Mouse (Mus musculus) 3134 (cell line): ENCODE data around the gene Fetub.

Experiments
- DNase-seq: peaks from one replicate; pipeline ENCODE4 v3.0.0-alpha.2; 2011; ENCODE audit warnings: low spot score; ENCODE audit not compliant: insufficient read length; ENCODE audit errors: extremely low read depth

Fetub gene

DNA sequence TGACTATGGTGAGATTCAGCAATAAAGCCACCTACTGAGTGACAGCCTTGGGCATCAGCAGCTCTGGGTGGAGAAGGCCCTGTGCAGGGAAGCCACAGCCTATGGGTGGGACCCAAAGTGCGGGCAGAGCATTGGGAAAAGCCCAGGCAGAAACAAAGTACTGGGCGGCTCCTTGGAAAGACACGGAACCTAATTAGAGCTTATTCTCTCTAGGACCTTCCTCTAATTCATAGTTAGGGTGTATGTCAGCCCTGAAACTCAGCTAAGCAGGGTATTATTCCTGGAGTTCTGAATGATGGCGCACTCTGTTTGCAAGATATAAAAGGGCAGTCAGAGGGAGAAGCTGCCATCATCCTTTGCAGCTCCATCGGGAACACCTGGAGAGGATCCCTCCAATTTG is at the start of gene Fetub:
Gene Fetub, plus strand, starts transcription at position 301 of the 400 bp plus-strand sequence.
- no peak for DNase-seq

DNA sequence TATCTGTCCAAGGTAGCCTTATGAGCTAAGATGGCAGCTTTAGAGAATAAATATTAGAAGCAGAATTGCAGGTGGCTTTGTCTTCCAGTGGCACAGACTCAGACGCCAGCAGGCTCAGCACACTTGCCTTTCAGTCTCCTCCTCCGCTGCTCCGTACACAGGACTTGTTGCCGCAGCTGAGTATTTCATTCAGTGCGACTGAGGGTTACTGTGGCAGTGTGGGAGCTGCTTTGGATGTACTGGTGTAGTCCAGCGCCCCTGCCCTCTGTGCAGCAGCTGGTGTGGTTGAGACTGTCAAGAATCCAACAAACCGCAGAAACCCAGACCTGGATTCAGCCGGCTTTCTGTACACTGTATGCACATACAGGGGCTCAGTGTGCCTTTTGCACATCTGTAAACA is 45.7 kb upstream of the Fetub start:
- DNase-seq, result no peak

DNA sequence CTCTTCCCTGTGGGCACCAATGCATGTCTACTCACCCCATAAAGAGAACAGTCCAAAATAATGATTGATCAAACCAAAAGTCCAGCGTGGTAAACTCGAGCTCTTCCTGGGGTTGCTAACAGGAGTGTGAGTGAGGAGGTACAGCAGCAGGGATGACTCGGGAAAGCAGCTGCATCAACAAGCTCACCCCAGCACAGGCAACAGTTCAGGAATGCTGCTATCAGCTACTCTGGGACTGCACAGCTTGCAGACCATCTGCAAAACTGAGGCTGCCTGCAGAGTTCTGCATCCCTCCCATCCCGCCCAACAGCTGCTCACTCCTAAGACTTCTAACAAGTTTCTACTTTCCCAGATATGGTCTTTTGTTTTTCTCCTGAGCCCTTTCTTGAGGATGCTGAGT is 44.8 kb upstream of the Fetub start:
- DNase-seq, result no peak

DNA sequence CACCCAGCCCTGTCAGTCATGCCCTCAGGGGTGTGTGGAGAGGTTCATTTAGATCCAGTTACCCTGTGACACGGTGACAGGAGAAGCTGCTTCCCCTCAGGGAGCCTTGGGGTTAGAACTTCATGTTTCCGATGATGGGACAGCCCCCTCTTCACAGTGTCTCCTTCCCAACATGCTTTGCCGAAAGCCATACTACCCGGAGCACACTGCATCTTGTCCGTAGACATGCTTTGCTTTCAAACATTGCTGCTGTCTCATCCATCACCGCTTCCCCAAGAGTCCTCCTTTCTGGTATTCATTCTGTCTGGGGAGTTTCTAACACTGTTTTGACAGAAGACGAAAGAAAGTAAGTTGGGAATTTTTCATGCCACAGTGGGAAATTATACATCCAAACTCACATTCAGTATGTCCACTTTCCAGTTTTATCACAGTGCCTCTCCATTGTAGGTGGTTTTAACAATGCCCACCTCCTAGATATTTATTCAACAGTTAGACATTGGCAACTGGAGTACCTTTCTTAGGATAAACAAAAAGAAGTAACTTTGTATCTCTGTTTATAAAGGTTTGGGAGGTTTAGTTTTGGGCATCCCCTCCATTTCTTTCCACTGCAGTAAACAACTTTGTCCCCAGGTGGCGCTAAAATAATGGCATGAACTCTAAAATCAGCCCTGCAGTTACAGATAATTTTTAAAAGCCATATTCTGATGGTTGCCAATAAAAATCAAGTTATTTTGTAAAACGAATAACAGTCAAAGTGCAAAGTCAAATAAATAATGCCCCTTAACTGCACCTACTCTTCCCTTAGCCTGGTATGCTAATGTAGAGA is 41.7 kb upstream of the Fetub start:
- DNase-seq, result no peak

DNA sequence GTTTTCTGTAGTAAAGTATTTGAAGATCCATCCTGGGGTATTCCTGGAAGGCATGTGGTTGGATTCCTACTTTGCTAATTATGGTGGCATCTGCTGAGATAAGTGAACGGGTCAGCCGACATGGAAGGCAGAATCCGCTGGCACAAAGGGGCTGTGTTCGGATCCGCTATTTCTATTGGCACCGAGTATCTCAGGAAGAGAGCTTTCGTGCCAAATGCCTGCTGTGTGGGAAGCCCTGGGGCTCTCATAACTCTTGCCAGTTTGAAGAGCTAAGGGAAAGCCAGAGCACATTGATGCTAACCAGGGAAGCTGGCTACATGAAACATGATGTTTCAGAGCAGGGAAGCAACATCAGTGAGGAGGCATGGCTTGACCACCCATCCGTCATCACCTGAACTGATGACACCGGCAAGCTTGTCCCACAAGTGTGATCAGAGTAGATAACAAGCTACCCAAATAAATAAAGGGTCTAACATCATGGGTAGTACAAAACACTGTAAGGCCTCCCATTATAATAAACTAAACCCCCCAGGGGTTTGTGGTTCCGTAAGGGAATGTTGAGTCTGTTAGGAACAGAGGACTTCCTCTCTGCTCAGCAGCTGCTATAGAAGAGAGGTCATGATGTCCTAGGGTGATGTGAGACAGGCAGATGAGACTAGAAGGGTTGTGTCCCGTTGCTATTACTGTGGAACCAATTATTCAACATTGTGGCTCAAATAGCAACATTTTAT is 40.3 kb upstream of the Fetub start:
- peak; percentile 45 for DNase-seq

DNA sequence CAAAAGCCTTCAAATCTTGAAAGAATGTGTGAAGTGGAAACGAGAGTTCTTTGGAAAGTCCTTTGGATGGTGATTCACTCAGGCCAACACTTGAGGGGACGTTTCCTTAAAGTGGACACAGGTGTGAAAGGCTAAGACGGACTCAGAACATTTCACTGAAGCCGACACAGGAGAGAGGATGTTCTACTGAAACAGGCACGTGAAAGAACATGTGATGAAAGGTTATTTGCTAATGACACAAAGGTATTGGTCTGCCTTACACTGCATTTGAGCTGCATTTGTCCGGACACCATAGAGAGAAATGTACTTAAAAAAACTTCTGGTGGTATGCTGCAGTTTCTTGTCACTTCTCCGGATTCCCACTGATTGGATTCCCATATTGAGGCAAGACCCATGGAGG is 39.4 kb upstream of the Fetub start:
- no peak for DNase-seq

DNA sequence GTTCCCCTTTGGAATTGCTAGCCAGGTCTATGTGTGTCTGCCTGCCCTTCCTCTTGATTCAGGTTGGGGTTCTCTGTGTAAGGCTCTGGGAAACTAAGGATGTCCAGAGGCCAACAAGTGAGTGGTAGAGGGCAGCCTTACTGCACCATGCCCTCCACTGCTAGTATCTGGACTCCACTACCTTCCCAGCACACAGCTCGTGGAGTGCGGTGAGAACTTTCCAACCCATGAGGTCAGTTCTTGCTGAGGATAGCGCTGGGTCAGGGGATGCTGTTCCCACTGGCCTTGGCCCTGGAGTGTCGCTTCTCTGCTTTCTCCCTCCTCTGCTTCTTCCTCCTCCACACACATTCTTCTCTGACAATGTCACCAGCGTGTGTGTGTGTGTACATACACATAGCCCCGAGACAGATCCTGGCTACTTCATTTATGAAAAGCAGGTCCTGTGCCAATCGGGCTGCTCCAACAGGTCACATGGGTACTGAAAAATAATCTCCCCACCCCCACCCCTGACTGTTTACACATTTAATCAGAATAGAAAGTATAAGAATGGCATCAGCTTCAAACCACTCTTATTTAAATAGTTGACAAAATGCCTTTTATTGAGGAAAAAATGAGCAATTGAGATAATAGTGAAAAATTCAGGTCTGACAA is 38.1 kb upstream of the Fetub start:
- DNase-seq, result no peak

DNA sequence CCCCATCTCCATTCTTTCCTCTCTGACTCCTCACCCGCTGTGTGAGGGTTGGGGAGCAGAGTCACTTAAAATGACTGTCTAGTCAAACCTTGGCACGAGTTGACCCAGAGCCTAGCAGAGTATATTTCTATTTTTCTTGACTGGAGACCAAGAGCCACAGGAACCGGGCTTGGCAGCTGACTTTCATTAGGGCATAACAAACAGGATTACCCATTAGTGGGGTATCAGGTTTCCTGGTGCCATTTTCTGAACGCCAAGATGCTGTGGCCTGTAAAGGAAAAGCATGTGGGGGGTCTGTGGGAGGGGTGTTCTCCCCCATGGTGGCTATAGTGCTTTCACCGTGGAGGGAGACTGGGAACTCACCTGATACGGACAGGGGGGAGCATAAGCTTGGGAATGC is 37.2 kb upstream of the Fetub start:
- peak; percentile 53 for DNase-seq

DNA sequence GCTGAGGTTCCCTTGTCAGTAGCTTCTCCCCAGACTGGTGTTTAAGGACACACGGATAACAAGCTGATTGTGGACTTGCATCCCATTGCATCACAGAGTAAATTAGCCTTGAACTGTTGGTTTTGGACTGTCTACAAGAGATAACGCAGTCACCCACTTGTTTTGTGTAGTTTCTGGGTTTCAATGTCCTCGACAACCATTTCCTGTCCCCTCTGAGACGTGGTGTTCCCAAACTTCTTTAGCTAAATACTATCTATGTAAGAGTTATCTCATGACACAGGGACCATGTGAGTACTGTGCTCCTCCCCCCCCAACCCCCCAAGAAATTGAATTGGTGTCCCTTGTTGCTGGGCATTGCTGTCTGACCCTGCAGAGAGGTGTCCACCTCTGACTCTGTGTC is 36.6 kb upstream of the Fetub start:
- no peak for DNase-seq

DNA sequence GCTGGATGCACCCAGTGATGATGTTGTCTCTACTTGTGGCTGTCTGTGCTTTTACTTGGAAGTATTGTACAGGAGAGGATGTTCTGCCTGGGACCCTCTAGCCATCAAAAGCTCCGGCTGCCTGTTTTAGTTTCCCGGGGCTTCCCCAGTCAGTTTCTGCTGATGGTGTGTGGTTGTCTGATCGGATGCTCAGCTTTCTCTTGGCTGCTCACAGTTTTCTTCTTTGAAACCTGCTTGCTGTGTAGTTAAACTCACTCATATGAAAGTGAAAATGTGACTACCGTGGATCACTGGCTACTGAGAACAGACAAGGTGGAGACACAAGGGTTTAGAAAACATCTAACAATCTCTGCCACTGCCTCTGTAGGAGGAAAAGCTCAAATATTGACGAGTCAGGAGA is 34.7 kb upstream of the Fetub start:
- no peak for DNase-seq

DNA sequence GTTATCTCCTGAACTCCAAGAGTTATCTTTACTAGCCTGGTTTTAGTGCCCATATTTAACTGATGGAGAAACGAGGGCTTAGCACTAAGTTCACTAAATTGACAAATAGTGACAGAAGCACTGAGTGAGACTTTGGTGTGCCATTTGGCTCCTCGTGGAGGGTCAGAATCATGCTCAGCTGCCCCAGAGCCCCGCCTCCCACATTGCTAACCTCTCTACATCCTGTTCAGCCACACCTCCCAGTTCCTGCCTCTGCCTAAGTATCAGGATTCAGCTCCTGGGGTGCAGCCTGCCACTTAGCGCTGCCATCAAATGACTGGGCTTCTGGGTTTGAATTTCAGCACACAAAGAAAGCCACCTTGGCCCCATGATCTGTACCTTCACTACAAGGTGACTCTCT is 32.8 kb upstream of the Fetub start:
- no peak for DNase-seq

DNA sequence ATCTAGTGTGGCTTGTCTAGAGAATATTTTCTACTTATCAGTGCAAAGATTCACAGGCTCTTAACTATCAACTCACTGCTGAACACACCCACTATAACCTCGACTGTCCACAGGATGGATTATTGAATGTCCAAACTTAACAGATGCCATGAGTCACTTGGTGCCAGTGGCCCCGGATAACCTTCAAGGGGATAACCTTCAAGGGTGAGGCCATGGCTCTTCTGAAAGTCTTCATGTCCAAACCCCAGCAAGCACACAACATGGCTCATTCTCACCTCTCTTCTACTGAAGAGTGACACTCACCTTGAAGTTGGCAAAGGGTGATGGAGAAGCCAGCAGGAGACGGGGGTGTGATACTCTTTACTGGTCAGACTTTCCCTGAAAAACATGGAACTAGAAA is 31.4 kb upstream of the Fetub start:
- no peak for DNase-seq

DNA sequence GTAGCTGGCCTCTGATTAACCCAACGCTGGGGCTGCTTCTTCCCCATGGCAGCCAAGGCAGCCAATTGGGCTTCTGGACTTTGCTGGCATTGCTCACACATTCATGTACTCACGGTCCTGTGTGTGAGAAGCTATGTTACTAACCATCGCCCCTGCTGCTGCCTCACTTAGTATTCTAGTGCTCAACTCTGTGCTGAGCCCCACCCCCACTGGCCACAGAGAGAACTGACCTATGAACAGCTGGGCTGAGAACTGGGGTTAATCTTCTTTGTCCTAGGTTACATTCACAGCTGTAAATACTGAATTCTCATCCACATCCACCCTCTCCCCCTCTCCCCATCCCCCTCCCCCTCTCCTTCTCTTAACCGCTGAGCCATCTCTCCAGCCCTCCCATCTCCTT is 29.3 kb upstream of the Fetub start:
- DNase-seq, result no peak

DNA sequence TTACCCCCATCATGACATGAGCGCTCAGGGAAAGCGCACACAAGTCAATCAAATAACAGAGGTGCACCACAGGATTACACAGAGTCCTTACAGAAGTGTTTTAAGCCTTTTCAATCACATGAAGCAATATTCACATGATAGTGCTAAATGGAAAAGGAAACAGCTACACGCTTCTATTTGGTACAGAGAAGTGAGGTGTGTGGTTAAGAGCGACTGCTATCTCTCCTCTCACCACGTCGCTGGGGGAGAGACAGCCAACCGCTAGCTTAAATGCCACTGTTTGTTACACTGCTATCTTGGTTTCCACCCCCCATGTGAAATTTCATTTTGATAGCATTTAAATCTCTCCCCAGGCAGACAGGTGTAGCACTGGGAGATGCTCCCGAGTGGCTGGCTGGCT is 28.4 kb upstream of the Fetub start:
- DNase-seq, result no peak

DNA sequence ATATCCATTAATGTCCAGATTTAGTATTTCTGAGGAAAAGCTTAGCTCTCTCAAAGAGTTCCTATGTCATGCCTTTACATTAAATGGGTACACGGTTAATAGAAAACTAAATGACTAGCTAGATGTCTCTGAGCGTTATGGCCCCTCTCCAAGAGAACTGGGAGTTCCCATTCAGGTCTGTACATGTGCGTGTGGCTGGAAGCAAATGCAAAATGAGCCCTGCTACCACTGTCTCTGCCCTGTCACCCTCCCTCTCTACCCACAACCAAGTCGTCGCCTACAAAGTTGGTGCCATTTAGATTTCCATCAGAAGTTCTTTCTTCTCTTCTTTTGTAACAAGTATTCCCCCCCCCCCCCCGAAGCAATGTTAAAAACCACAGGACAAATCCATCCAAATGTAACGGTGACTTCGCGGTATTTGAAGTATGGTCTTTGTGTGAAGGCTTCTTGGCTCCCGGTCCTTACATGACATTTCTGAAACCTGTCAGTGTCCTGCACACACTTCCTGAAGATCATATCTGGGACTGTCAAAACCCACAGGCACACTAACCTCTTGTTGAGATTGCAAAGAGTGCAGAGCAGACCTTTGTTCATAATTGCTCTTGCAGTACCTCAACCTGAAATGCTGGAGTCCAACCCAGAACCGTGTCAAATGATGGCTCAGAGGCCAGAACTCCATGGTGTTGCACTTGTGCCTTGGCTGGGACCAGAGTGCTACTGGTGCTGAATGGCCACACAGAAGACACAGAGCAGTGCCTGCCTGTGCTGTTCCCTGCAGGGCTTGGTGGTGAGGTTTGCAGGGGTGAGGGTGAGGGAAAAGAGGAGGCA is 27.2 kb upstream of the Fetub start, which contains the start of gene Ahsg:
Gene Ahsg, plus strand, starts transcription at position 595 of the 828 bp plus-strand sequence.
- DNase-seq, result no peak

DNA sequence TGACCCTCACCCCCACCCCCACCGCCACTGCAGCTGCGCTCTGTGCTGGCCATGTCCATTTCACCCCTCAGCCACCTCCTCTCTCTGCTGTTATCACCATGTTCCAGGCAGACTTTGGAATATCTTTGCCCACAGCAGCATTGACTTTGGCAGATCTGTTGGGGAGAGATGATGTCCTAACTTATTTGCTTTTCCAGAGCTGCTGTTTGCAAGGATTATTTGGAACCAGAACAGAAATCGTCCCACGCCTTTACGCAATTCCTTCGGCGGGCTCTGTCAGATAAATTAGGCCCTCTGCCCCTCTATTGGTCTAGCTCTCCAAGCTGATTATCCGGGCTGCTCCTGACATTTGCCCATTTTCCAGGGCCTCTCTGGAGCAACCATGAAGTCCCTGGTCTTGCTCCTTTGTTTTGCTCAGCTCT is 26.4 kb upstream of the Fetub start:
- no peak for DNase-seq

DNA sequence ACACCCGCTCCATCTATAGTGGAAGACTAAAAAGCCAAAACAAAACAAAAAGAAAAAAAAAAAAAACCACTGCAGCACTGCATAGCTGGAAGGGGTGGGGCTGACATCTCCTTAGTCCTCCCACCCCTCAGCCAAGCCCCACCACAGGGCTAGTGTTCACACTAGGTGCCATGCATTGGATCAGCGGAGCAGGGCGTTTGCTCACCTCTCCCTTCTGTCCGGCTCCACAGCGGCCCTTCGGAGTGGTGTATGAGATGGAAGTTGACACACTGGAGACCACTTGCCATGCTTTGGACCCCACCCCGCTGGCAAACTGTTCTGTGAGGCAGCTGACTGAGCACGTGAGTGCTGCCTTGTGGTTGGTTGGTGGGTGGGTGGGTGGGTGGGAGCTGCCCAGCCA is 24.0 kb upstream of the Fetub start:
- DNase-seq, result no peak

DNA sequence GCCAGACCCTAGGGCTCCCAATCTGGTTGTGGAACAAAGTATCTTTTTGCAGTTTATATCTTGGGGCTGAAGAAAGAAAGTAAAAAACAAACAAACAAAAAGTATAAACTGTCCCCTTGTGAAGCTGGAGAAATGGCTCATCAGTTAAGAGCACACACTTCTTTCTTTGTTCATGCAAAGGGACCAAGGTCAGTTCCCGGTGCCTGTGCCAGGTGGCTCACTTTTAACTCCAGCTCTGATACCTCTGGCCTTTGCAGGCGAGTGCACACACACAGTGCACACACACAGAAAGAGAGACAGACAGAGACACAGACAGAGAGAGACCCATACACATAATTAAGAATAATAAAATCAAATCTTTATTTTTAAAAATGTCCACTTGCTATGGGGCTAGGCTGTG is 21.5 kb upstream of the Fetub start:
- no peak for DNase-seq

DNA sequence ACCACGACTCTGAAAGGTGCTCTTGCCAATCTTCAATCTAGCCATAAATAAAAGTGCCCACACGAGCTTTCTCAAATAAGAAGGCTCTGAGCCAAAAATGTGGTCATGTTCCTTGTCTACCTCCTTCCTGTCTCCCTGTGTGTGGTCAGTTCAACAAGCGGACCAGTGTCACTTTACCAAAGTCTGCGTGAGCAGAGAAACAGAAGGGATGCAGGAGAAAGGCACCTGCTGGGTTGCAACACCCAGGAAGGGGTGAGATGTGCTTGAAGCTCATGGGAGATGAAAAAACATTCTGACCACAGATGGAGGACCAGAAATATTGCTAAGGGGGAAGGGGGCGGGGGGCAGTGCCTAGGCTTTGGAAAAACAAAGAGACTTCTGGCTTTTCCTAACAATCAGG is 18.8 kb upstream of the Fetub start:
- no peak for DNase-seq

DNA sequence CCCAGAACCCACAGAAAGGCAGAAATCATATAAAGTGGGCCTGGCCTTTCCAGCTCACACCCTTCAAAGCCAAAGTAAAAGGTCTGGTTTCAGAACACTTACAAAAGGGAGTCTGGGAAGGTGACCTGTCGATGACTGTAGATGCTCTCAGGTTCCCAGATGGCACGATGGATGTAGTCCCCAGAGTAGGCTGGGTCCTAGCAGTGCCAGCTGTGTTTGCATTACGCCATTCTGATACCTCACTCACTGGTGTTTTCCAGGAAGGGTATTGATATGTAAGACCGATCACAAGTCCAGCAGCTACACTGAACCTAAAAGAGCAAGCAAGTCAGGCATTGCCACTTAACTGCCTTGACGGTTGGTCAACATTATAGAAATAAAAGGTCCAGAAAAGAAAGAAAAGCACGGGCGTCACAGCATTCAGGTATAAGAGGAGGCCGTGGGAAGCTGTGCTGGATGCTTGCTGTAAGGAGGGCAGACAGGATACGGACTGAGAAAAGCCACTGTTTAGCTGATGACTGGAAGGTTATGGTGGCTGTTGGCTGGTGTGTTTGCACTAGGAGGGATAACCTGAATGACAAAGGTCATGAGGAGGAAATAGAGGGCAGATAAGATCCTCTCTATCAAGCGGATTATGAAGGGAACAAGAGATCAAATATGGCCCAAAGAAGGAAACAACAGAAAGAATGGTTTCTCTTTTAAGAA is 18.1 kb upstream of the Fetub start:
- no peak for DNase-seq
